Mouse (Mus musculus) kidney, postnatal 4 days (tissue): Measurements from ENCODE around the gene Spag8.

Source experiments
- DNase-seq, 2 experiments: peaks; one replicate each; pipeline ENCODE4 v3.0.0; 2021; ENCODE audit warnings: mixed read lengths in 2 of 2

The Spag8 gene

GRCm38 (mm10) chr4:43649783-43650182 lies 3.6 kb downstream of the Spag8 start:
- no peak for DNase-seq

GRCm38 (mm10) chr4:43640491-43640890 lies 12.9 kb downstream of the Spag8 start:
- no peak for DNase-seq

GRCm38 (mm10) chr4:43640076-43640475 lies 13.3 kb downstream of the Spag8 start:
- DNase-seq = no peak

GRCm38 (mm10) chr4:43636751-43637150 lies 16.6 kb downstream of the Spag8 start:
- DNase-seq = peak in 1 of 2 experiments; percentile 0

- no peak for DNase-seq
Observed at GRCm38 (mm10) chr4:43634621-43635374, 18.6 kb downstream of the Spag8 start.

- DNase-seq = peak in 1 of 2 experiments; percentile 0
Observed at GRCm38 (mm10) chr4:43633736-43634135, 19.7 kb downstream of the Spag8 start.

GRCm38 (mm10) chr4:43633296-43633695 lies 20.1 kb downstream of the Spag8 start:
- peak in 1 of 2 experiments; percentile 0 for DNase-seq

- peak; percentile 29 to 48 for DNase-seq
Observed at GRCm38 (mm10) chr4:43631956-43632920, 21.2 kb downstream of the Spag8 start.

GRCm38 (mm10) chr4:43631046-43631955 lies 22.1 kb downstream of the Spag8 start, which contains the start of gene Npr2:
TSS of gene Npr2 (plus strand) at chr4:43631935.
- peak; percentile 72 to 79 for DNase-seq

- DNase-seq = peak in 1 of 2 experiments; percentile 30
Observed at GRCm38 (mm10) chr4:43630671-43631045, 22.7 kb downstream of the Spag8 start.

GRCm38 (mm10) chr4:43630030-43630581 lies 23.3 kb downstream of the Spag8 start:
- peak; percentile 75 to 84 for DNase-seq

GRCm38 (mm10) chr4:43629106-43629817 lies 24.1 kb downstream of the Spag8 start:
- DNase-seq = peak in 1 of 2 experiments; percentile 27

GRCm38 (mm10) chr4:43620146-43620778 lies 33.1 kb downstream of the Spag8 start:
- DNase-seq = no peak

GRCm38 (mm10) chr4:43613060-43613730 lies 40.2 kb downstream of the Spag8 start:
- peak; percentile 34 to 53 for DNase-seq

GRCm38 (mm10) chr4:43612534-43612933 lies 40.9 kb downstream of the Spag8 start:
- no peak for DNase-seq

- DNase-seq = no peak
Observed at GRCm38 (mm10) chr4:43604751-43605685, 48.4 kb downstream of the Spag8 start.

- no peak for DNase-seq
Observed at GRCm38 (mm10) chr4:43604099-43604498, 49.3 kb downstream of the Spag8 start.
